In genomic region chr12:33308668-33309067, GRCm38 (mm10) we compare ENCODE assay signal across 13 mouse cellular contexts.
"Had no signal": no experiment of that assay in that cellular context is flagged by ENCODE, and none has a peak within 500 bp of the region (broad histone marks: within the 10 kb centered on the region; RNA-seq: fewer than 3 reads in every experiment).

No protein-coding gene starts in this region.

- H3K4me3 ChIP-seq: layer of hippocampus, adult 2 months; limb, embryonic 15.5 days; midbrain, embryonic 13.5 days had no signal

- H3K27me3 ChIP-seq: limb, embryonic 15.5 days; midbrain, embryonic 13.5 days had no signal

- ATAC-seq: midbrain, embryonic 13.5 days had no signal

- DNase-seq: kidney, adult 11 months; kidney, adult 9 months; kidney, postnatal 4 days; lung, embryonic 14.5 days; lung, postnatal 10 days; right cerebral cortex, adult 18-20 months; right cerebral cortex, postnatal 25 days; thymus, postnatal 14 days had no signal

- H3K4me2 ChIP-seq: limb, embryonic 15.5 days; lung, embryonic 14.5 days; midbrain, embryonic 13.5 days had no signal

- H3K9ac ChIP-seq: limb, embryonic 15.5 days; lung, embryonic 14.5 days; midbrain, embryonic 13.5 days had no signal

- H3K27ac ChIP-seq: kidney, postnatal 0 days; layer of hippocampus, adult 2 months; limb, embryonic 15.5 days; macrophage; midbrain, embryonic 13.5 days had no signal

- H3K36me3 ChIP-seq: limb, embryonic 15.5 days; midbrain, embryonic 13.5 days had no signal

- H3K9me3 ChIP-seq: limb, embryonic 15.5 days; midbrain, embryonic 13.5 days had no signal
